Mouse (Mus musculus) MEL (cell line): ENCODE measurements around the gene Gstk1. TPM values are rescaled to one million over a fixed set of nuclear protein-coding genes. Genes with fewer than 3 reads are reported as not detected.

Experiments used
- DNase-seq: peaks from one replicate; pipeline ENCODE4 v3.0.0; 2011; ENCODE audit warnings: low read depth, low spot score
- H3K27ac ChIP-seq: 2 replicates; pipeline ENCODE4 v1.5.1; 2012; ENCODE audit warnings: low read depth, mild to moderate bottlenecking, control low read depth, low read length, moderate library complexity; ENCODE audit not compliant: control insufficient read depth
- H3K27me3 ChIP-seq, 2 experiments: fragments of 150-350 bp in 1 of 2; sonication (generic) in 1 of 2; 2 replicates each; pipeline ENCODE4 v1.6.1; 2012; ENCODE audit warnings: low read length in 2 of 2, mild to moderate bottlenecking in 2 of 2, improper control_type of control experiment in 1 of 2, moderate library complexity in 1 of 2; ENCODE audit not compliant: insufficient read depth in 2 of 2, control insufficient read depth in 1 of 2
- H3K36me3 ChIP-seq, 2 experiments: 2 replicates each; pipeline ENCODE4 v1.6.1; 2012 to 2014; ENCODE audit warnings: low read length in 2 of 2, improper control_type of control experiment in 1 of 2, inconsistent platforms in 1 of 2, mild to moderate bottlenecking in 1 of 2; ENCODE audit not compliant: insufficient read depth in 2 of 2, control insufficient read depth in 1 of 2
- H3K4me1 ChIP-seq, 2 experiments: fragments of 150-350 bp in 1 of 2; sonication (generic) in 1 of 2; 2 replicates each; pipeline ENCODE4 v1.6.1; 2012; ENCODE audit warnings: low read length in 2 of 2, improper control_type of control experiment in 1 of 2, mild to moderate bottlenecking in 1 of 2; ENCODE audit not compliant: insufficient read depth in 2 of 2, control insufficient read depth in 1 of 2
- H3K4me3 ChIP-seq, 2 experiments: fragments of 150-350 bp in 1 of 2; sonication (generic) in 1 of 2; 2 replicates each; pipeline ENCODE4 v1.5.1; 2012; ENCODE audit warnings: low read depth in 2 of 2, low read length in 2 of 2, mild to moderate bottlenecking in 2 of 2, moderate library complexity in 2 of 2, control low read depth in 1 of 2, improper control_type of control experiment in 1 of 2; ENCODE audit not compliant: control insufficient read depth in 1 of 2, insufficient read depth in 1 of 2
- H3K79me2 ChIP-seq: 2 replicates; pipeline ENCODE4 v1.6.1; 2012; ENCODE audit warnings: mild to moderate bottlenecking, low read length, moderate library complexity; ENCODE audit not compliant: control insufficient read depth, poor library complexity, insufficient read depth
- H3K9ac ChIP-seq: 2 replicates; pipeline ENCODE4 v1.6.1; 2012; ENCODE audit warnings: low read depth, mild to moderate bottlenecking, control low read depth, low read length, moderate library complexity; ENCODE audit not compliant: control insufficient read depth, poor library complexity, severe bottlenecking
- H3K9me3 ChIP-seq: fragments of 150-350 bp; sonication (generic); replicated peaks from 2 replicates; pipeline ENCODE4 v1.6.1; 2012; ENCODE audit warnings: mild to moderate bottlenecking, low read length, improper control_type of control experiment, moderate library complexity; ENCODE audit not compliant: insufficient read depth
- BHLHE40 ChIP-seq: IDR thresholded peaks from 2 replicates; pipeline ENCODE4 v1.6.1; 2012; ENCODE audit warnings: low read depth, mild to moderate bottlenecking, inconsistent platforms, low read length, improper control_type of control experiment, borderline replicate concordance
- CHD1 ChIP-seq: IDR thresholded peaks from 2 replicates; pipeline ENCODE4 v1.6.1; 2012; ENCODE audit warnings: low read depth, mild to moderate bottlenecking, inconsistent platforms, low read length, improper control_type of control experiment
- CHD2 ChIP-seq: IDR thresholded peaks from 2 replicates; pipeline ENCODE4 v1.6.1; 2011; ENCODE audit warnings: low read length, improper control_type of control experiment
- CTCF ChIP-seq, 3 experiments: IDR thresholded peaks in 2 of 3; conservative IDR thresholded peaks in 1 of 3; 2 replicates each; pipeline ENCODE4 v1.5.1; 2011 to 2012; ENCODE audit warnings: low read length in 3 of 3, low read depth in 2 of 3, mild to moderate bottlenecking in 2 of 3, improper control_type of control experiment in 1 of 3, inconsistent platforms in 1 of 3, mixed read lengths in 1 of 3, moderate library complexity in 1 of 3; ENCODE audit not compliant: control insufficient read depth in 1 of 3, insufficient read depth in 1 of 3, poor library complexity in 1 of 3, severe bottlenecking in 1 of 3
- E2F4 ChIP-seq: IDR thresholded peaks from 2 replicates; pipeline ENCODE4 v1.6.1; 2011; ENCODE audit warnings: low read depth, low read length, improper control_type of control experiment, borderline replicate concordance
- ELF1 ChIP-seq: IDR thresholded peaks from 2 replicates; pipeline ENCODE4 v1.6.1; 2014; ENCODE audit warnings: low read depth, mild to moderate bottlenecking, inconsistent platforms, low read length, improper control_type of control experiment, moderate library complexity
- EP300 ChIP-seq, 2 experiments: IDR thresholded peaks; 2 replicates each; pipeline ENCODE4 v1.6.1; 2011; ENCODE audit warnings: improper control_type of control experiment in 2 of 2, low read length in 2 of 2, low read depth in 1 of 2, mild to moderate bottlenecking in 1 of 2
- ETS1 ChIP-seq: IDR thresholded peaks from 2 replicates; pipeline ENCODE4 v1.6.1; 2012; ENCODE audit warnings: low read depth, mild to moderate bottlenecking, inconsistent platforms, low read length, improper control_type of control experiment, moderate library complexity
- GABPA ChIP-seq: IDR thresholded peaks from 2 replicates; pipeline ENCODE4 v1.6.1; 2012; ENCODE audit warnings: low read depth, mild to moderate bottlenecking, inconsistent platforms, low read length, improper control_type of control experiment, moderate library complexity
- HCFC1 ChIP-seq: IDR thresholded peaks from 2 replicates; pipeline ENCODE4 v1.6.1; 2012; ENCODE audit warnings: low read depth, mild to moderate bottlenecking, inconsistent platforms, low read length, improper control_type of control experiment, moderate library complexity
- JUND ChIP-seq: IDR thresholded peaks from 2 replicates; pipeline ENCODE4 v1.6.1; 2011; ENCODE audit warnings: low read depth, mild to moderate bottlenecking, improper control_type of control experiment, low read length
- KAT2A ChIP-seq: conservative IDR thresholded peaks from 2 replicates; pipeline ENCODE4 v1.6.1; 2012; ENCODE audit warnings: low read depth, low read length, improper control_type of control experiment, inconsistent platforms
- MAFK ChIP-seq: IDR thresholded peaks from 2 replicates; pipeline ENCODE4 v1.6.1; 2011; ENCODE audit warnings: low read depth, mild to moderate bottlenecking, low read length, improper control_type of control experiment, borderline replicate concordance
- MAX ChIP-seq: IDR thresholded peaks from 2 replicates; pipeline ENCODE4 v1.6.1; 2011; ENCODE audit warnings: low read length, improper control_type of control experiment
- MEF2A ChIP-seq: IDR thresholded peaks from 2 replicates; pipeline ENCODE4 v1.6.1; 2014; ENCODE audit warnings: low read depth, mild to moderate bottlenecking, inconsistent platforms, low read length, improper control_type of control experiment; ENCODE audit not compliant: poor library complexity, insufficient replicate concordance, severe bottlenecking; ENCODE audit errors: extremely low read depth
- MYB ChIP-seq: IDR thresholded peaks from 2 replicates; pipeline ENCODE4 v1.6.1; 2011; ENCODE audit warnings: mild to moderate bottlenecking, low read depth, low read length, improper control_type of control experiment
- MYC ChIP-seq: IDR thresholded peaks from 2 replicates; pipeline ENCODE4 v1.6.1; 2011; ENCODE audit warnings: low read depth, mild to moderate bottlenecking, low read length, improper control_type of control experiment, moderate library complexity
- NELFE ChIP-seq: IDR thresholded peaks from 2 replicates; pipeline ENCODE4 v1.6.1; 2011; ENCODE audit warnings: low read depth, low read length, improper control_type of control experiment
- NRF1 ChIP-seq: IDR thresholded peaks from 2 replicates; pipeline ENCODE4 v1.6.1; 2014; ENCODE audit warnings: low read depth, mild to moderate bottlenecking, inconsistent platforms, low read length, improper control_type of control experiment, moderate library complexity; ENCODE audit not compliant: poor library complexity, insufficient read depth, severe bottlenecking
- RAD21 ChIP-seq: IDR thresholded peaks from 2 replicates; pipeline ENCODE4 v1.6.1; 2011; ENCODE audit warnings: mild to moderate bottlenecking, low read depth, low read length, improper control_type of control experiment
- RCOR1 ChIP-seq: IDR thresholded peaks from 2 replicates; pipeline ENCODE4 v1.6.1; 2012; ENCODE audit warnings: low read depth, mild to moderate bottlenecking, inconsistent platforms, low read length, improper control_type of control experiment
- SIN3A ChIP-seq: IDR thresholded peaks from 2 replicates; pipeline ENCODE4 v1.6.1; 2012; ENCODE audit warnings: low read length, improper control_type of control experiment, inconsistent platforms
- SMC3 ChIP-seq: IDR thresholded peaks from 2 replicates; pipeline ENCODE4 v1.6.1; 2011; ENCODE audit warnings: low read depth, low read length, improper control_type of control experiment
- TAL1 ChIP-seq: IDR thresholded peaks from 2 replicates; pipeline ENCODE4 v1.6.1; 2012; ENCODE audit warnings: mild to moderate bottlenecking, inconsistent platforms, low read length, moderate library complexity, mixed read lengths
- TBP ChIP-seq: IDR thresholded peaks from 2 replicates; pipeline ENCODE4 v1.8.0; 2011; ENCODE audit warnings: low read depth, low read length, improper control_type of control experiment
- UBTF ChIP-seq: IDR thresholded peaks from 2 replicates; pipeline ENCODE4 v1.6.1; 2012; ENCODE audit warnings: low read depth, mild to moderate bottlenecking, inconsistent platforms, low read length, improper control_type of control experiment, moderate library complexity, borderline replicate concordance; ENCODE audit not compliant: insufficient read depth
- USF1 ChIP-seq: IDR thresholded peaks from 2 replicates; pipeline ENCODE4 v1.6.1; 2014; ENCODE audit warnings: low read depth, mild to moderate bottlenecking, inconsistent platforms, low read length, improper control_type of control experiment, moderate library complexity
- USF2 ChIP-seq, 2 experiments: IDR thresholded peaks; 2 replicates each; pipeline ENCODE4 v1.6.1; 2011 to 2012; ENCODE audit warnings: improper control_type of control experiment in 2 of 2, low read length in 2 of 2, borderline replicate concordance in 1 of 2, inconsistent platforms in 1 of 2, low read depth in 1 of 2, mild to moderate bottlenecking in 1 of 2; ENCODE audit not compliant: insufficient read depth in 1 of 2
- ZMIZ1 ChIP-seq: IDR thresholded peaks from 2 replicates; pipeline ENCODE4 v1.6.1; 2012; ENCODE audit warnings: low read depth, mild to moderate bottlenecking, inconsistent platforms, low read length, improper control_type of control experiment, moderate library complexity
- ZNF384 ChIP-seq: IDR thresholded peaks from 2 replicates; pipeline ENCODE4 v1.6.1; 2012; ENCODE audit warnings: low read depth, mild to moderate bottlenecking, inconsistent platforms, low read length, improper control_type of control experiment
- polyA plus RNA-seq, 2 experiments: library from polyadenylated mRNA; stranded (reverse) in 1 of 2; unstranded in 1 of 2; fragments of >175 nt in 1 of 2; fragments of >200 nt in 1 of 2; gene quantifications; 2 replicates each; pipeline versions ENCODE4 v1.2.1 to v1.2.4; 2012; ENCODE audit warnings: low replicate concordance in 2 of 2, low read depth in 1 of 2; ENCODE audit not compliant: insufficient read length in 2 of 2, insufficient read depth in 1 of 2, missing spikeins in 1 of 2
- total RNA-seq: library from RNA; depleted of rRNA; stranded (reverse); fragments of 300-350 nt; gene quantifications from 2 replicates; pipeline ENCODE4 v1.2.3, GENCODE M21; 2012

Gstk1 gene
- total and polyA plus RNA-seq, 3 experiments, result 1.2 to 1.4 TPM; not detected in 1

GRCm38 (mm10) chr6:42253103-42253502 lies 7.4 kb downstream of the Gstk1 start:
- H3K4me1 ChIP-seq, result peaks cover 0 to 9% of the 10 kb centered on the region in 2 experiments; a peak in 2 of 4 replicates
- peaks cover 1 to 2% of the 10 kb centered on the region in 2 experiments for H3K27me3 ChIP-seq
- no peak overlapping the region for H3K9ac ChIP-seq
- no peaks in the 10 kb centered on the region for H3K79me2 ChIP-seq
- no peaks in the 10 kb centered on the region for H3K9me3 ChIP-seq
- DNase-seq, result no peak
- TF ChIP-seq KAT2A (no peak), EP300 (IDR thresholded peaks at IDR 0.05; ENCODE audit: low read depth in 1 of 2, low read length in 2 of 2) (no peak), MAFK (no peak), ZNF384 (no peak), NELFE (no peak), USF2 (IDR thresholded peaks at IDR 0.05; ENCODE audit: borderline replicate concordance in 1 of 2, insufficient read depth in 1 of 2, low read depth in 1 of 2, low read length in 2 of 2) (no peak), ZMIZ1 (no peak)
- TF ChIP-seq, all 39 proteins: peak for 0
- peaks cover 0 to 10% of the 10 kb centered on the region in 2 experiments; a peak in 2 of 4 replicates for H3K36me3 ChIP-seq
- no peak overlapping the region for H3K27ac ChIP-seq
- H3K4me3 ChIP-seq, result no peak overlapping the region

GRCm38 (mm10) chr6:42257303-42257863 lies 11.6 kb downstream of the Gstk1 start:
- Histone ChIP-seq H3K9me3 (no peaks in the 10 kb centered on the region), H3K36me3 (peaks cover 0 to 10% of the 10 kb centered on the region in 2 experiments; a peak in 2 of 4 replicates), H3K27ac (no peak overlapping the region), H3K27me3 (peaks cover 1 to 2% of the 10 kb centered on the region in 2 experiments; a peak in 2 of 4 replicates), H3K4me3 (no peak overlapping the region), H3K4me1 (peaks cover 3 to 9% of the 10 kb centered on the region in 2 experiments; a peak in 3 of 4 replicates), H3K9ac (no peak overlapping the region), H3K79me2 (no peaks in the 10 kb centered on the region)
- DNase-seq, result peak; percentile 85
- peak; percentile 92 for TF ChIP-seq RCOR1
- TF ChIP-seq E2F4, result no peak
- no peak for TF ChIP-seq UBTF
- no peak for TF ChIP-seq NRF1
- no peak for TF ChIP-seq HCFC1
- no peak for TF ChIP-seq CHD1
- no peak for TF ChIP-seq USF1
- no peak for TF ChIP-seq JUND
- no peak for TF ChIP-seq NELFE
- TF ChIP-seq TAL1, result peak; percentile 61
- TF ChIP-seq BHLHE40, result no peak
- no peak; the same call in 1 of the 2 replicates for TF ChIP-seq SIN3A
- peak; percentile 82 for TF ChIP-seq ETS1
- peak; percentile 97 for TF ChIP-seq ZNF384
- no peak for TF ChIP-seq MYC
- TF ChIP-seq CTCF (IDR thresholded peaks at IDR 0.05 in 2 of 3, conservative IDR thresholded peaks at IDR 0.05 in 1 of 3; ENCODE audit: control insufficient read depth in 1 of 3, insufficient read depth in 1 of 3, low read depth in 2 of 3, low read length in 3 of 3, poor library complexity in 1 of 3, severe bottlenecking in 1 of 3), result peak; percentile 47 to 77 (median 74)
- no peak; the same call in 1 of the 2 replicates for TF ChIP-seq MAFK
- TF ChIP-seq GABPA, result no peak
- TF ChIP-seq MEF2A, result no peak
- no peak for TF ChIP-seq TBP
- TF ChIP-seq ELF1, result no peak
- TF ChIP-seq SMC3, result peak; percentile 74
- no peak for TF ChIP-seq CHD2
- no peak for TF ChIP-seq MYB
- TF ChIP-seq RAD21, result peak; percentile 52
- TF ChIP-seq MAX, result no peak; the same call in 1 of the 2 replicates
